Mouse (Mus musculus) E14TG2a.4 (cell line): ENCODE measurements at regions not wholly inside any gene's neighbourhood (a gene's known extent, or its start where the extent isn't known, plus 50 kb on each side); places are given as distances from the start of the nearest gene placed in this dataset.

Experiments
- CTCF ChIP-seq: conservative IDR thresholded peaks from 2 replicates; pipeline ENCODE4 v1.5.1; 2014; ENCODE audit warnings: low read length
- NANOG ChIP-seq: IDR thresholded peaks from 2 replicates; pipeline ENCODE4 v1.6.1; 2014; ENCODE audit warnings: borderline replicate concordance, low read length, mixed read lengths
- POU5F1 ChIP-seq: IDR thresholded peaks from 2 replicates; pipeline ENCODE4 v1.6.1; 2014; ENCODE audit warnings: low read length, borderline replicate concordance

- TF ChIP-seq CTCF: no peak
- TF ChIP-seq POU5F1: no peak
- TF ChIP-seq NANOG: no peak
Observed at GRCm38 (mm10) chr1:71942145-71942544, 270.0 kb downstream of the Mreg start.
